Mouse (Mus musculus) heart, postnatal 10 days (tissue): ENCODE results near the gene Wipf1. TPM values are rescaled to one million over a fixed set of nuclear protein-coding genes. Genes with fewer than 3 reads are reported as not detected.

ENCODE experiments used
- DNase-seq, 2 experiments: peaks; one replicate each; pipeline ENCODE4 v3.0.0; 2021
- intact Hi-C: fragments of 180-260 bp; cut with DNase I; formaldehyde crosslinking; loops from one replicate; pipeline ENCODE4 v1.15.1; 2025
- total RNA-seq, 2 experiments: library from RNA; stranded (reverse); gene quantifications; 2 replicates each; pipeline ENCODE4 v1.2.3; 2021

The Wipf1 gene
- total RNA-seq, 2 experiments from 2014 or later, result 22.0 to 23.1 TPM

DNA sequence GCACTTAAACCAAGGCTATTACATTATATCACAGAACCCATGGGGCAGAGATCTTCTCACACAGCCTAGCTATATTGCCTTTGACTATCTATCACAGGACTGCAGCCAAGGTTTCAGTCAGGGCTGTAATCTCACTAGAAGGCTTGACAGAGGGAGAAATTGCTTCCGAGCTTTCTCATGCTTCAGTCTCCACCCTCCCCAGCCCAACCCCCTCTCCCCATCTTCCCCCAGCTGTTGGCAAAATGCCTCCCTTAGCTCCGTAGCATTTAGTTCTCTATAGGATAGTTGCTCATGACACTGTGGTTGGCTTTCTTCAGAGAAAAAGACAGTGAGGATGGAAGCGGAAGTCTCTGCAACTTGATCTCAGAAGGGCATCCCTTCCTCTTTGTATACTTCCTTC, 54.0 kb downstream of the Wipf1 start:
- intact Hi-C loops, result no loop called here
- DNase-seq, result no peak

DNA sequence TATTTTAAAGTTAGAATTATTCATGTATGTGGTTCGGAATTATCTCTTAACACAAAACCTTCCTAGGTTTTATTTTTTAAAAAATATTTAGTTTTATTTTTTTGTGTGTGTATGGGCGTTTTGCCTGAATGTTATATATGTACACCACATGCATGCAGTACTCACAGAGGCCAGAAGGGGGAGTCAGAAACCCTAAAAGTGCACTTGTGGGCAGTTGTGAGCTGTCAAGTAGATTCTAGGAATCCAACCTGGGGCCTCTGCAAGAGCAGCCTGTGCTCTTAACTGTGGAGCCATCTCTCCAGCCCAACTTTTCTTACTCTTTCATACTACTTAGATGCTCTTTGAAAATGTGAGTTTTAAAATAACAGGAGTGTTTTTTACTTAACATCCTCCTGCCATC, 57.4 kb downstream of the Wipf1 start:
- no peak for DNase-seq
- intact Hi-C loops, result no loop called here

DNA sequence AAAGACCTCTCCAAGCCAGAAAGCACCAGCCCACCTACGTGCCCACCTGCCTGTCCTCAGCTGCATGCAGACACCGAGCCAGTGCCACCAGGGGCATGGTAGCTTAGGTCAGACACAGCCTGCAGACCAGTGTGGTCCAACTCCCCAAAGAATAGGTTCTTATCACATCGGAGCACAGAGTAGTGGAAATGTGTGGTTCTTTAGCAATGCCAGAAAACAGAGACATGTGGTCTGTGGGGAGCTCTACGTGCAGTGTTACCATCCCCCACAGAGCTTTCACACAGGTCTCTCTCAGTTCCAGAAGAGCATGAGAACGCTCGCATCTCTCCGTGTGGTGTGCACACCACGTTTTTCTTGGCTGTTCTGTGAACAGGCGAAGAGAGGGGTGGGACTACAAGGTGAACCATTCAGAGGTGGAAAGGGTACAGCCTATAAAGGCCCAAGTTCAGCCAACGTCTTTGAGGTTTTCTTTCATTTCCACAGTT, 59.3 kb downstream of the Wipf1 start:
- DNase-seq, result peak in 1 of 2 experiments; percentile 26
- intact Hi-C loops, result no loop called here

DNA sequence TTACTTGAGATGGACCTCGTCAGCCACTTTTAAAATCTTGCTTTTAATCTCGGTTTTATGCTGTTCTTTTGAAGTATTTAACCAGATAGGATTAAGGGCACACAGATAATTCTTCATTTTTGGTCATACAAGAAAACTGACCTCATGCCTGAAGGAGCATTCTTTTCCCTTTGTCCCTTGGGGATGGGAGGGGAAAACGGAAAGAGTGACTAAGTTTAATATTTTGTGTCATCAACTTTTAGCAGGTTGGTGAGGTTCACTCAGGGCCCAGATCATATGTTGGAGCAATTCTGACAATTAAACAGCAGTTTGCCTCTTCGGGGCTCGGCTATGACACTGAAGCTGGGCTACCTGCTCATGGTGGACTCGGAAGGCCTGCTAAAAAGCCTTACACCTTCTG, 60.0 kb downstream of the Wipf1 start:
- peak; percentile 52 to 57 for DNase-seq

DNA sequence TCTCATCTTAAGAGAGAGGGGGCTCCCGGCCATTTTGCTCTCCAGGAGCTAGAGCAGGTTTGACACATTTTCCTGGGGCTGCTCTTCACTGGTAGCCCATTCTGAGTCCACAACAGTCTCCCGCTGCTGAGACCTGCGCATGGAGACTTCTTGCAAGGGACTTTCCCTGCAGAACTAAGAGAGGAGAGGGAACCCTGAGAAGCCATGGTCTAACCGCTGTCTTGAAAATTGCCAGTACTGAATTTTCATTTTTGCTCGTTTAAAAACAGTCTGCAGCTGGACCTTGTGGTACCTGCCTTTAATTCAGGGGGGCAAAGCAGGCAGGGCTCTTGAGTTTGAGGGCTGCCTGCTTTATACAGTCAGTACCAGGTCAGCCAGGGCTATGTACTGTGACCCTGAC, 60.5 kb downstream of the Wipf1 start:
- DNase-seq, result no peak

More for the DNA sequence above, 60.0 kb downstream of the Wipf1 start:
- intact Hi-C loops, result no loop called here

DNA sequence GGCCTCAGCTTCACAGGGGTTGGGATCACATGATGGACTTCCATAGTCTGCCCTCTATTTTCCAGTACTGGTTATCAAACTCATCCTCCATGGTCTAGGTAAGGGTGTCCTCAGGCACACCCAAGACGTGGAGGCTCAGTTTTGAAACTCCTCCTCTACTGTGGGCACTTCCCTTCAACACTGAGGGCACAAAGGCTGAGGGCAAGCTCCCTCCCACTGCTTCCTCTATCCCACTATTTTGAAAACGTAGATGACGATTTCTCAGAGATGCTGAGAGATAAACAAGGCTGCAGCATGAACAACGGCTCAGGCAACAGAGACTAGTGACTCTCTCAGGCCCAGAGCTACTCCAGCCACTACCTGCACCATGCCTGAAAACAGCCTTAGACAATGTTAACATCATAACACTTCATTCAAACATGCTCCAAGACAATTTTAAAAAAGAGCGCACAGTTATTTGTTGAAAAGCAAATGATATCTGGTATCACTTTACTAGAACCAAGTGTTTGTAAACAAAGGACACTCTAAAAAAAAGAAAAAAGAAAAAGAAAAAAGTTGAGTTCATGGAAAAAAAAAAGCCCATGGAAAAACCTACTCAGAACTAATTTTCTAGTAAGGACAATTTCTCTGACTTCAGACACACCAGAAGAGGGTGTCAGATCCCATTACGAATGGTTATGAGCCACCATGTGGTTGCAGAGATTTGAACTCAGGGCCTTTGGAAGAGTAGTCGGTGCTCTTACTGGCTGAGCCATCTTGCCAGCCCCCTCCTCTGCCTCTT, 62.3 kb downstream of the Wipf1 start:
- intact Hi-C loops, result no loop called here

More for the DNA sequence above, 60.5 kb downstream of the Wipf1 start:
- intact Hi-C loops, result no loop called here

DNA sequence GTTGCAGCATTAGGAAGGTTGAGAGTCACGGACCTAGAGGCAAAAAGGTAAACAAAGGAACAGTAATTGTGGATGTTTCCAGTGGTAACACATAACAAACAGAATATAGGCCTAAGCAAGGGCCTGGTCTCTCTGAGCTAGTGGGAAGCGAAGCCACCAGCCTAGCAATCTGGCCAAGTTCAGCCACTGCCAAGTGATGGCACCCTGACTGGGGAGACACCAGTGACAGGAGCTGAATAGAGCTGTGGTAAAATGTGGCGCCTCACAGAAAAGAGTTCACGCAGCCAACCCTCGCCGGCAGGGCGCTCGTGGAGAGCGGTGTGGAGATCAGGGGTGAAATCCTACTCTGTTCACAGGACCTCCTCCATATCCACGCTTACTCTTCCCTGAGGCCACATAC, 63.1 kb downstream of the Wipf1 start:
- intact Hi-C loops, result no loop called here
- DNase-seq, result no peak

More for the DNA sequence above, 62.3 kb downstream of the Wipf1 start:
- no peak for DNase-seq

DNA sequence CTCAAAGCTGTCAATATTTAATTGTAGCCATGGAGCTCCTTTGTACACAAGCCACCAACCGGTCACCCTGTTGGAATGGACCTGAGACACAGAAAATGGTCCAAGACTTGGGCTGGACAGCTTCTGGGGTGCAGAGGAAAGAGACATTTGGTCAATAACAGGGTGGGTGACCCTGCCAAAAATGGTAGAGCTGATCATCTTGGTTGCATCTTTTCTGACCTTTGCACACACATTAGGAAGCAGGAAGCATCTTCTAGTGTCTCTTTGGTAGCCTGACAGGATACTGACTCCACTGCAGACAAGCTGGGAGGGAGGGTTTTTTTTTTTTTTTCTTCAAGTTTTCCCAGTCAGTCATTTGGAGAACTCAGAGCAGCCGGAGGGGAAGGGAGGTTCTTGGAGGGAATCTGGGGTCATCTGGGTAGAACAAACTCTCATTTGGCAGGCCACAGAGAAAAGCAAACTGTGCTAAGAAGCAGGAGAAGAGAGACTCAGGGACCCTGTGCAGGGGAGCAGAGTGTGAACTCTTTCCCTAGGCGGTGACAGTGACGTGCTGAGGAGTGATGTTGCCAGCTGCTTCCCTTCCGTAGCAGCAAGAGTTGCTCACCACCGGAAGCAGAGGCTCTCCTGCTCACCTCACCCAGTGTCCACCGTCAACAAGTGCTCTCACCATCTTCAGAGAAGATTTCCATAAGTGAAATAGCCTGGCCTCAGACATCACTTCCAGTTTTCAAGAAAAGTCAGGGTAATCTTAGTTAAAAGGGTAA, 65.9 kb downstream of the Wipf1 start:
- DNase-seq, result peak; percentile 59 to 64
- intact Hi-C loops, result no loop called here

DNA sequence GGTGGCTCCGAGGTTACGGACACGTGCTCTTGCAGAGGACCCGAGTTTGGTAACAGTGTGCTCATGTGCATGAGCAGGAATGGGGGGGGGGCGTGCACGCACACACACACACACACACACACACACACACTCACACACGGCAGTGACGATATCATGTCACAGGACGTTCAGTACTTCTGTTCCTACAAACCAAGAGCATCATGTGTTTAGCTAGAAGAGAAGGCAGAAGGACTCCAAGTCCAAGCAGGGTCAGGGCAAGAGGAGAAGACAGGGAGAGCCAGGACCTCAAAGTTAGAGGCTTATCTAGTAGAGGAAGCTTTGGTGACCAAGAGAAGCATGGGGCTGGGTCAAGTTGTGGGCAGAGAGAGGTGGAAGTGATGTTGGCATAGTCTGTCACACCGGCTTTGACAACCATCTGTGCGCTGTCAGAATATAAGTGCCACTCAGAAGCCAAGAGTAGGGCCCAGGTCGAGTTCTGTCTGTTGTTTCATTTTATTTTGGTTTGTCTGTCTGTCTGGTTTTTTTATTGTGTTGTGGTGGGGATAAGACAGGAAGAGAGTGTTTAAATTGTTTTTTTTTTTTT, 66.7 kb downstream of the Wipf1 start:
- no peak for DNase-seq
- intact Hi-C loops, result no loop called here

DNA sequence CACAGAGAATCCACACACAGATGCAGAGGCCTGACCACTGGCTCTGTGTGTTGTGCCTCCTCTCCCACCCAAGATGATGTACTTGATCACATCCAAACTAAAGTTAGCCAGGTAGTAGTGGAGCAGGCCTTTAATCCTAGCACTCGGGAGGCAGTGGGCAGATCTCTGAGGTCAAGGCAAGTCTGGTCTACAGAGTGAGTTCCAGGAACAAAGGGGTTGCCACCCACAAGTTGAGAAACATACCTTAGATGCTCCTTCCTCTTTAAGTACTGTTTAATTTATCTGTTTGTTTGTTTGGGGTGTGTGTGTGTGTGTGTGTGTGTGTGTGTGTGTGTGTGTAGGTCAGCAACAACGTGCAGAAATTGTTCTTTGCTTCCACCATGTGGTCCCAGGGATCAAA, 67.3 kb downstream of the Wipf1 start:
- intact Hi-C loops, result no loop called here
- no peak for DNase-seq

DNA sequence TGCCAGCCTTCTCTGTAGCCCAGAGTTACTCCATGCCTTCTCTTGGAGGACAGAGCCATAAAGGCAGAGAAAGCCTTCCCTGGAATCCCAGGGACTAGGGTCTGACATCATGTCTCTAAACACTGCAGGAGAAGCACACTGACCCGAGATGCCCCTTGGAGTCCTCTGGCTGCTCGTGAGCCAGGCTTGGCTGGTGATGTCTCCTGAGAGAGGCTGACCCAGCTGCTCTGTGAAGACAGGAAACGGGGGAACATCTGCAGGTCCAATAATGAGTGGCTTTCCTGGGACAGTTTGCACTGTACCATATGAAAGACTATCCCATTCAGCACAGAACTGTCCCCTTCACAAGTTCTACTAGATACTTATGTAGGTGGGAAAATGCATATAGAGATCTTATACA, 69.4 kb downstream of the Wipf1 start:
- intact Hi-C loops, result no loop called here
- DNase-seq, result peak; percentile 46 to 63

DNA sequence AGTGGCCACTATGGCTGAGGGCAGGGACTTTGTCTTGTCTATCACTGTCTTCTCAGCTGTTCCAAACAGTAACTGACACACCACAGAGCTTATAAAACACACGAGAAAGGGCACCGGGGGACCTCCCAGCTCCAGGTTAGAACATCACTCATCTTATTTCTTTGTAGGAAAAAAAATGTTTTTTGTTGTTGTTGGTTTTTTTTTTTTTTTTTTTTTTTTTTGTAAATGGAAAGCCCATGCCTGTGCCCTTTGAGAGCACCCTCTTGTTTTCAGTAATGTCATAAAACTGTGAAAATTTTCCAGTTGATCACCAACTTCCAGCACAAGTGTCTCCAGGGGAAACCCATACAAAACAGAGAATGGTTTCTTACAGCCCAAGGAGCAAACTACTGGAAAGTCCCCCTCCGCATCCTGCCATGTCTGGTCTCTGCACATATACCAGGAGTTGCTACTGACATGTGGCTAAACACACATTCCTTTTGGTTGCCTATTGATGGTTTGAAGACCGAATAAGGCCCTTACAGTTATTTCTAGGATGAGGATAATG, 69.9 kb downstream of the Wipf1 start:
- peak in 1 of 2 experiments; percentile 14 for DNase-seq
- intact Hi-C loops, result no loop called here

DNA sequence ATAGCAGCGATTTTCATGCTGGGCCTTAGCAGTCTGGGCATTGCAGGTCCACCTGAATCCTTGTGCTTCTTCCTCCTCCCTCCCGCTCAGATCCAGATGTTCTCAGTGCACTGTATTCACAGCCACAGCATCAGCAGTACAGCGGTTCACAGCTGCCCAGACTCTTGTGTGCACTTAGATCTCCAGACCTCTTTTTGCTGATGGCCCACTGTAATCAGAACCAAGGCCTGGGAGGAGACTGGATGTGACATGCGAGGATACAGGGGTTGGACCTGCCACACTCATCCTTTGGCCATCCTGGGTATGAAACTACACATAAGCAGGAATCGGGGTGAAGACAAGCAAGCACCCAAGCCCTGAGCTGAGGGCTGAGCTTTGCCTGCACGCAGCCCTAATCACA, 72.6 kb downstream of the Wipf1 start:
- DNase-seq, result no peak
- intact Hi-C loops, result no loop called here

DNA sequence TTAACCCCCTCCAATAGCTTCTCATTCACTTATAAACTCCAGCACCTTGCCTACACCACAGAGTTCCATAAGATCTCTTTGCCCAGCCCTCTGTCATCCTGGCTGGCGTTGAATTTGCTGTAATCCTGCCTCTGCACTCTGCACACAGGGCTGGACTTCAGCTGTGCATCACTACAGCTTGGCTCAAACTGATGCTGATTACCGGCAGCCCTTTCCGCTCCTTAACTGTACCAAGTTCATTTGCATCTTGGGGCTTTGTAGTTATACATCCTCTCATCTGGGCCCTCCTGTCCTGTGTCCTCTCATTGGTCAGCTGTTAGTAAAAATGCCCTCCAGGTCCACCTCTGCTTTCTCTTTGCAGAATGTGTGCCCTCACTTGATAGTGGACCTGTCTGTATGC, 73.4 kb downstream of the Wipf1 start:
- intact Hi-C loops, result no loop called here
- no peak for DNase-seq

DNA sequence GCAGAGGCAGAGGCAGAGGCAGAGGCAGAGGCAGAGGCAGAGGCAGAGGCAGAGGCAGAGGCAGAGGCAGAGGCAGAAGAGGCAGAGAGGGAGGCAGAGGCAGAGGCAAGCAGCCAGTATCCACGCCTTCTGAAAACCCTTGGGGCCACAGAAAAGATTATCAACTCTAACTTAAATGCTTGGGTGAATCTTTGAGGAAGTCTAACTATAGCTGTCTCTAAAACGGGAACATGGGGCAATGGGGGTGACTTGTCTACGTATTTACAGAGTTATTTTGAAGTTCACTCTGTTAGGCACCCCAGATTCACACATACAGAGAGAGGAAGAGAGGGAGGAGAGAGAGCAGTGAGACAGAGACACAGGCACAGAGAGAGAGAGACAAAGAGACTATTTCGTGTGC, 74.0 kb downstream of the Wipf1 start:
- intact Hi-C loops, result no loop called here
- DNase-seq, result no peak

DNA sequence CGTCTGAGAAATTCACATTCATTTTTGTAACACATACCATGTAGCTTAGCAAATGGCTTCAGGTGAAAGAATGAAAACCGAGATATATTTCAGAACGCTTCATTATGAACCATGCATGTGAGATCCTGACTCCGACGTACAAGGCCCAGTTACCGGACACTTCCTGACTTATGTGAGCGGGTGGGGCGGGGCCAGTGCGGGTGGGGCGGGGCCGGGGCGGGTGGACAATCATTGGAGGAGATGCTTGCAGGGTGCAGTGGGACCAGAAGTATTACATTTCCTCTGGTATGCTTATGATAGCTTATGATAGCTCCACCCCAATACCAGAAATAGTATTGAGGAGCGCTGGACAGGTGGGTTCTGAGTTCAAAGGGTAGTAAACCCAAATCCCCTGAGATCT, 74.9 kb downstream of the Wipf1 start:
- DNase-seq, result no peak
- intact Hi-C loops, result no loop called here

DNA sequence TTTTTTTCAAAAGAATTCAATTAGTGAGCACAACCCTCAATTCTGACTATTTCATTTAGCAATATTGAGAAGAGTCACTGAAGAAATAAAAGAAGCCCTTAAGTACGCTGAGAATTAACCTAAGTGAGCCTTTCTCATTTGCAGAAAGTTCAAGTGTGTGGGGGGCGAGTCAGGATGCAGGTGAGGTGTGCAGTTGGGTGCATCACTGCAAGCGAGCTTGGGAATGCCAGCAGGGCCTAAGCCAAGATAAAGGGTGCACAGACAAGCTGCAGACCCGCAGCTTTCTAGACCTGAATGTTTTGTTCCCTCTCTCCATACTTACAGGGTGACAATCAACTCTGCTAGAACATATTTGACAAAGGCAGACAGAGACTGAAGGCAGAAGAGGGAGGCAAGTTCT, 75.3 kb downstream of the Wipf1 start:
- DNase-seq, result no peak
- intact Hi-C loops, result no loop called here

DNA sequence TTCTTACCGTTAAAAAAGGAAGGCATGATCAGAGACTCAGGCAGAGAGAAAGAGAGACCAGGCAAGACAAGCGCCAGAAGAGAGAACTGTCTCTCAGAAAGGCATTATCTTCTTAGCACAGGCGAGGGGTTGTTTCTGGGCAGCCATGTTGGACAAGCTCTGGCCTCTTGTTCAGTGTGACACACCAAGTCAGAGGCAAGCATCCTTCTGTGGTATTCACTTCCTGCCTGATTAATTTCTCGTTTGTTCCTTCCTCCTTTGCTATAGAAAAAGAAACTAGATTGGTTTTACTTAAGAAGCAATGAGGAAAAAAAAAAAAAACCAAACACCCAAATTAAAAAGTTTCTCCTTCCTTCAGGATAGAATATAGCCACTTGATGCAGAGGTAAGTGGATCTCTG, 75.8 kb downstream of the Wipf1 start:
- intact Hi-C loops, result no loop called here
- no peak for DNase-seq

DNA sequence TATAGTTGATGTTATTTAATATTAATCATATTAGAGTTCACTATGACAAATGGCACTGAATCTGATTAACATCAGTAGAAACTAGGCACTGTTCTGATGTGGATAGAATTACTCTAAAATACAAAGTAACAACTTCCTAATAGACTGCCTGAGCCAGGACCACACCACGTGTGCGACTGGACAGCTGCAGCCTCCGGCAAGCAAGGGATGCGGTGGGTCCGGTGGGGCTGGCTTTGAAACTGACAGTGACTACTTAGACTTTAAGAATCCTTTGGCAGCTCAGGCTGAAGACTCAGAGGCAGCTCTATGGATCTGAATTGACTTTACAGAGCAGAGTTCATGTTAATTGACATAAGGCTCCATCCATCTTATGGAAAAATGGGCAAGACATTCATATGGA, 76.4 kb downstream of the Wipf1 start:
- intact Hi-C loops, result no loop called here

DNA sequence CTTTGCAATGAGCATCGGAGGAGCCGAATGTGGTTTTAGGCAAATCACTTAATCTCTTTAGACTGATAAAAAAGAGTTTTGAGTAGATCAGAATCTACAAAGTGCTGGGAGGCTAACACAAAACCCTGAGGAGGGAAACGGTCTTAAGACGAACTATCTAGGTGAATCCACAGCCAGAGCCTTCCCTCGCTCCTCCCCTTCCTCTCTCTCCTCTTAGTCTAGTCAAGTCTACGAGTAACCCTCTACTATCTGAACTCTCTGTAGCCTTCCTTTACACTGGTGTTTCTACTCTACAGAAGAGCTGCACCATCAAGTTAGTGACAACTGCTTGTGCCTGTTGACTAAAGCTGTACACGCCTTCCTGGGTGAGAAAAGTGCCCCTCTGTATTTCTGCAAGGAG, 77.0 kb downstream of the Wipf1 start:
- intact Hi-C loops, result no loop called here
- DNase-seq, result no peak

More for the DNA sequence above, 76.4 kb downstream of the Wipf1 start:
- no peak for DNase-seq

DNA sequence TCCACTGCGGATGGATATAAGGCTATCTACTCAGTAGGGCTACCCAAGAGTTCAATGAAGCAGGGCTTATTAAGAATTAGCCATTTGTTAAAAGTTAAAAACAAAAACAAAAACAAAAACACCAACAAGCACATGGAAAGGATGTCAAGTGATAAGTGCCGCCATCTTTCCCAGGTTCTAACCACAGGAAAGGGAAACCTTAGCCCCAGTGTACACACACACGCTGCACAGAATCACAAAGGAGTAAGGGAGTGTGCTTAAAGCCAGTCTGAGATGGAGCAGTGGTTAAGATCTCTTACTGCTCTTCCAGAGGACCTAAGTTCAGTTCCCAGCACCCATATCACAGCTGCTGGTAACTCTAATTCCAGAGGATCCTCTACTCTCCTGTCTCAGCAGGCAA, 78.0 kb downstream of the Wipf1 start:
- no peak for DNase-seq
- intact Hi-C loops, result no loop called here
